Mouse (Mus musculus) inflammation-experienced regulatory T-cells, adult 6 months (primary cell): Measurements from ENCODE around the gene Sorl1. TPM values are rescaled to one million over a fixed set of nuclear protein-coding genes. Genes with fewer than 3 reads are reported as not detected.

ENCODE experiments used
- ATAC-seq: one replicate; pipeline ENCODE4 v1.8.0; 2017
- polyA plus RNA-seq, 3 experiments: library from polyadenylated mRNA; unstranded; fragments of 100-300 nt; shearing (Covaris generic); gene quantifications; one replicate each; pipeline ENCODE4 v1.2.1; 2017

Sorl1 gene
- polyA plus RNA-seq, 3 experiments from 2014 or later: 27.5 to 44.9 (median 29.1) TPM

DNA sequence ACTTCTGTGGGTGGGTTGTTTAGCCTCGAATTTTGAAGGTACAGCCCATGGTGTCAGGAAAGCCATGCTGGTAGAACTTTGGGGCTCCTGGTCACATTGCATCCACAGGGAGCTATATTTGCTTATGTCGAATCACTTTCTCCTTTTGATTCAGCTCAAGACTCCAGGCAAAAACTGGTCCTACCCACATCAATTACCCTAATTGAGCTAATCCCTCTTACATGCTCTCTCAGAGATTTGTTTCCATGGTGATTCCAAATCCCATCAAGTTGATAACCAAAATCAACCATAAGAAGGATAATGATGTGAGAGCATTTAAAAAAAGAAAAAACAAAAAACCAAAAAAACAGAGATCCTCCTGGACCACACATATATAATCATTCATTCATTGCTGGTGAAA is 75.6 kb downstream of the Sorl1 start:
- no peak for ATAC-seq

DNA sequence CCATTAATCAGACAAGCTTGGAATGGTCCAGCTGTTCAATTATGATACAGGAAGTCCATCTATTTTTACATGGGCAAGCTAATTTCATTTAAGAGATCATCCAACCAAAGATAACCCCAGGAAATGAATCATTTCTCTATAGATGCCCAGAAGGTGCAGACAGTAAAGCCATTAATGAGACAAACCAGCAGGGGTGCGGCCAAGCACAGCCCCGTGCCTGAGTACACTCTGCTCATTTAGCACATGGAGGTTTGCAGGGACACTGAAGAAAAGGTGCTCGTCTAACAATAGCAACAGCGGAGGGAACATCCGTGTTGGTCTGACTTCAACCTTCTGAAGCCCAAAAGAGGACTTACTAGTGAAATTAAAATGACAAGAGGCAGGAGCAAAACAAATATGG is 76.3 kb downstream of the Sorl1 start:
- ATAC-seq: no peak

GRCm38 (mm10) chr9:42046248-42046647 is 77.8 kb downstream of the Sorl1 start:
- no peak for ATAC-seq

DNA sequence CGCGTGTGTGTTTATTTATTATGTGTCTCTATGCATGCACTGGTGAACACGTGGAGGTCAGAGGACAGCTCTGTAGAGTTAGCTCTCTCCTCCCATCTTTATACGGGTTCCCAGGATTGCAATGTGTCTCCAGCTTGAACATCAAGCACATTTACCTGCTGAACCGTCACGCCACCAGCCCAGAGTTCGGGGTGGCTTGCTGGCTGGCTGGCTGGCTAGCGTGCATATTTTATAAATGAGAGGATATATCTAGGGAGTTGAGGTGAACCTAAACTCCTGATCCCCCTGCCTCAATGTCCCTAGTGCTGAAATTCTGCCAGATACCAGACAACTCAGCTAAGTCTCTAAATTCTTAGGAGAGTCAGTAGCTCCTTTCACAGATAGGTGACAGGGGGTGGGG is 79.4 kb downstream of the Sorl1 start:
- ATAC-seq: no peak

DNA sequence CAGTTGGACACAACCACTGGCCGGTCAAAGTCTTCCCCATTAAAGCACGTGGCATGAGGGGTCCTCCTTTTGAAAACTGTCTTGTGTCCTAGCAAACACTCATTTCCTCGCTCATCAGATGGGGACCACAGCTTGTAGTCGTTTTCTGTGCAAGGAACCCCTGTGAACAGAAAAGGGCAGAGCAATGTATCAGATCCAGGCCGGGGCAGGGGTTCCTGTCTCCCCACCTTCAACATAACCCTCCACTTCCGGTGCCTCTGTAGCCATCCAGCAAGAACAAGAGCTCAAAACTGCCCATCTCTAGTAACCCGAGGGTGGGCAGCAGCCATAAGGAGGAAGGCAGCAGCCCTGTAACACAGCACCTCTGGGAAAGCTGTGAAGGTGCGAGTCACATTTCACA is 80.2 kb downstream of the Sorl1 start:
- ATAC-seq: no peak

DNA sequence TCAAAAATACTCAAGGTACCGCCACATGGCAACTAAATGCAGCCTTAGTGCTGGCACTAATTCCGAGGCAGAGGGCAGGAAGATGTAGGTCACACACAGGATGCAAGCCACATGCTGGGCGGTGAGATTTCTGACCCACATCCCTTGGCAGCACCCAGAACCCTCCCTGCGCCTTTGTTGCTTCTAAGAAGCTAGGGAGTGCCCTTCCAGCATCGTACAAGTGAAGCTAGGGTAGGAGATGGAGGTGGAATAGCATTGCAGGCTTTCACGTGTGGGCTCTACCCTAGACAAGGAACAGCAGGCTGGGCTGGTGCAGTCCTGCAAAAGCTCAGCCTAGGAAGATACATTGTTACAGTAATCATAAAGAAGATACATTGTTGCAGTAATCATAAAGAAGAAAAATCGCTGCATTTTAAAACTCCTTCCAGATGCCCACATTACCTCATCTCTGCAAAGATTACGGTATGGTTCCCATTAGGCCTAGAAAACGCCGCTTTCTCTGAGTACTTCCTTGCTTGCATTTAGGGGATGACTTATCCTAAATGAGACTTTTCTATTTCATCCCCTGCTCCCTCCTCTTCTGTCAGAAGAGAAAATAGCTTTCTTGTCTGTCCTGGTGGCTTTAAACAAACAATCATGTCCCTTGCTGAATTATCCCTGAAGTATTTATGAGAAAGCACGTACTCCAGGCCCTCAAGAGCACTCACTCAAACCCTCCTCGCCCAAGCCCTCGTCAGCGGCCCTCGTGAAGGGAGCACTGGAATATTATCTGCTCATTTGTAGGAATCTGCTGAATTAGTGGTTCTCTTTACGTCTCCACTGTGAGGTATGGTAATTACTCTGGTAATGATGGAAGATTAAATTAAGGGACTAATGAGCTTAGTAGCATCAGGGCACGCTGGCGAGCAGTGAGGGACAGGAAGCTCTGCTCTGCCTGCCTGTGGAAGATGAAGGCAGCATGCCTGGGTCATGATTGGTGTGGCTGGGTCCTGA is 84.8 kb downstream of the Sorl1 start:
- ATAC-seq: peak; percentile 33

GRCm38 (mm10) chr9:42036885-42037284 is 87.2 kb downstream of the Sorl1 start:
- no peak for ATAC-seq

- no peak for ATAC-seq
Observed at GRCm38 (mm10) chr9:42035995-42036394, 88.1 kb downstream of the Sorl1 start.

GRCm38 (mm10) chr9:42035213-42035765 is 88.8 kb downstream of the Sorl1 start:
- ATAC-seq: no peak

- peak; percentile 72 for ATAC-seq
Observed at GRCm38 (mm10) chr9:42034116-42034520, 90.0 kb downstream of the Sorl1 start.

DNA sequence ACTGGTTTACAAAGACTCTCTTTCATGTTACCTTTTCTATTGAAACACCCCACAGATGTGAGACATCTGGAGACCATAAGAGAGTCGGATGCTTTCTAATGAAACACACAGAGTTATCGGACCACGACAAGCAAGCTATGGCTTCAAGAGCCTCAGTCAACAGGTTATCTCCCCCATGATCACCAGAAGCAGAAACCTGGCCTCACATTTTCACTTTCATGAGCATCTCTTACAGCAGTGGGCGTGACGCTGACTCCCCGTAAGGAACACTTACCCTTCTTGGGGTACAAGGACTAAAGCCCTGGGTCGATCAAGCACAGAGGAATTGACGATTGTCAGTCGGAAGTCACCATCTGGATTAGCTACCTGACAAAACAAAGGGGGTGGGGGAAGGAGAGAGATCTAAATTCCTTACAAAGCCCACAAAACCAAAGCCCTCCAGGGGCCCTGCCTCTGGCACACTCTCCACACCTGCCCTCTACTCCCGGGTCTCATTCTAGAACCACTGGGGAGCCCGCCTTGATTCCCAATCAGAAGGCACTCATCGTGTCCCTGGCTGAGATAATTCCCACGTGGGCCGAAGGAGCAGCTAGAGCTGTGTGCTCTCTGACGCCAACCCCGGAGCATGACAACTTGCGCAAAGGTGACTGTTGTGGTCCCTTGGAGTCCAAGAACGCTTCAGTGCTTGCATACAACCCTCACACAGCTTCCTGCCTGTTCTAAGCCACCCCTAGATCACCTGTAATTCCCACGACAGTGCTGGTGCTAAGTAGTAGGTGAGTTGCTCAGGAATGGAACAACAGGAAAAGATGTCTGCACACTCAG is 90.6 kb downstream of the Sorl1 start:
- peak; percentile 15 for ATAC-seq

DNA sequence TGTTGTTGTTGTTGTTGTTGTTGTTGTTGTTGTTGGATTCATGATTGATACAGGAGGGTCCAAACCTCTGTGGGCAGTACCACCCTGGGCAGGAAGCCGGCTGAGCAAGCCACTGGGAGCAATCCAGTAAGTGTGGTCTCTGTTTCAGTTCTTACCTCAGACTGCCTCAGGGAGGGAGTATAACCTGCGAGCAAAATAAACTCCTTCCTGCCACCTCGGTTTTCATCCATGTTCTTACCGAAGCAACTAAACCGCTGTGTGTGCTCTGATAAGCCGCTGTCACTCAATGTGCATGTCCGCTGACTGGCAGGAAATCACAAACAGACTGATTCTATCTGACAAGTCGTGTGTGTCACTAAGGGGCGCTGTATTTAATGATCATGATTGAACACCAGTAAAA is 91.7 kb downstream of the Sorl1 start:
- peak; percentile 68 for ATAC-seq

GRCm38 (mm10) chr9:42028807-42029206 is 95.3 kb downstream of the Sorl1 start:
- peak; percentile 75 for ATAC-seq

DNA sequence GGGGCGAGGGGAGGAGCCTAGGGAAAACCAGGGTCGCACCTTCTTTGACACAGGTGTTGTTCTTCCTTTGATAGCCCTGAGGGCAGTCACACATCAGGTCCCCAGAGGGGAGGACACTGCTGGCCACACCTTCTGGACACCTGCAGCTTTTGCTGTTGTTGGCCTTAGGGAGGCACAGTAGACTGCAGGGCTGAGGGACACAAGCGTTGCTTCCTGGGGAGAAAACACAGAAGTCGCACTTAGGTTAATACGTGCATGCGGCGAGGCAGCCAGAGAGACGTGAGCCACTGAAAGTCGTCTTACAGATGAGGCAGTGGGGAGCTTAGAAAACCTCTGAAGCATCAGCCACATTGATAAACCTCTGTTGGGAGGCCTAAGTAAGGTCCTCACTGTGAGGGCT is 99.8 kb downstream of the Sorl1 start:
- ATAC-seq: no peak

GRCm38 (mm10) chr9:42023383-42023782 is 100.7 kb downstream of the Sorl1 start:
- ATAC-seq: no peak

DNA sequence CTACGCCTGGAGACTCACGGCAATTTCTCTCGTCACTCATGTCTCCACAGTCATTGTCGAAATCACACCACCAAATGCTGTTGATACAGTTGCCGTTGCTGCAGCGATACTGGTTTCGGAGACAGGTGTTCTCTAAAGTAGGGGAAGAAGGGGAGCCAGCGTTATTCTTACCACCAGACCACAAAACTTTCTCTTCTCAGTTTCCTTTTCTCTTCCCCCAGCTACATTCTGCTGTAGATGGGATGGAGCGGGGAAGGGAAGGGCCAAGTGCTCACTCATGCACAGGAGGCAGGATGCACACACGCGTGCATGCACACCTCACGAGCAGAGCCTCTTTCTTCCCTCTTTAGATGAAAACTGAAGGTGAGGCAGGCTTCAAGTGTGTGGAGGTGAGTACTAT is 101.8 kb downstream of the Sorl1 start:
- ATAC-seq: peak; percentile 32

DNA sequence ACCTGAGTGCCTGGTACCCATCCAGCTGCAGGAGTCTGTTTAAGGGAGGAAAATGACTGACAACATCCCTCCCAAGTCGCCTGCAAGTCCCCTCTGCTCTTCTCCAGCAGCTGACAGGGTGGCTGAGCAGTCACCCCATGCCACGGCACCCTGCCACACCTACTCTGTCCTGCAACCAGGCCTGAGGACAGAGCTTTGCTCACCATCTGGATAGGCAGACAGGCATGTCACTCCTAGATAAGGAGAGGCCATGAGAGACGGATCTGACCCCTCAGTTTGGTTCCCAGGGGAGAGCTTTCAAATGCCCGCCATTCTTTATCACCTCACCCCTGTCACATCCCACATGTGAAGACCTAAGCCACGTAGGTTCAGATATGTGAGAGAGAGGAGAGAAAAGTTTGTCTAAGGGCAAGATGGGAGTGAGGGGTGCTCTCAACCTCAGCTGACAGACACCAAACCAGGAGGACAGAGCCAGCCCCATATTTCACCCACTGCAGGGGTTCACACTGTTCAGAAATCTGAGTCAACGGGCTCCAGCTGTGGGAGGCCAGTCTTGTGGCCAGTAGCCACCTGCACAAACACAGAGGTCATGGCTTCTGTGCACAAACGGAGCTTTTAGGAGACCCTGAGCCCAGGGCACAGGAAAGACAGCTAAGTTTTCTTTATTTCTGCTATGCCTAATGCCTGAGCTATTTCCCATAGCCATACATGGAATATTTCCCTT is 104.6 kb downstream of the Sorl1 start:
- ATAC-seq: no peak

DNA sequence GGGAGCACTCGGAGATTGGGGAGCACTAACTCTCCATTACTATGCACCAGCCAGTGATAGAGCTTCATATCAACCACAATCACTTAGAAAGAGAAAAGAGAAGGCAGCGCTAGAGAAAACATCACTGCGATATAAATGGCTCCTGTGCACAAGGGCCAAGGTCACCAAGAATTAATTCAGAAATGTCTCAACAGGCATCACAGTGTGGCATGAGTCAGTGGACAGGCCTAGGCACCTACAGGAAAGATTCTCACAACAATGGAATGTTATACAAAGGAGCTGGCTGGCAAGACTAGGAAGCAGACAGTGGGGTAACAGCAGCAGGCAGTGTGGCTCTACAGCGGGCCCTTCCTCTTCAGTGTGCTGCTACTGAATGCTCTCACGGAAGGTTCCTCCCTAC is 115.6 kb downstream of the Sorl1 start:
- no peak for ATAC-seq

- no peak for ATAC-seq
Observed at GRCm38 (mm10) chr9:42005101-42005500, 119.0 kb downstream of the Sorl1 start.

- ATAC-seq: no peak
Observed at GRCm38 (mm10) chr9:42004140-42004539, 120.0 kb downstream of the Sorl1 start.

- ATAC-seq: peak; percentile 72
Observed at GRCm38 (mm10) chr9:41999498-42000473, 124.3 kb downstream of the Sorl1 start.
